In genomic region chr5:145203936-145204691, GRCm38 (mm10) we compare ENCODE assay signal across 8 mouse cellular contexts. TPM values are rescaled to one million over a fixed set of nuclear protein-coding genes. Genes with fewer than 3 reads are reported as not detected.
DNase-seq lines count a peak whose midpoint lies in the region; ATAC-seq lines count a peak whose summit lies in the region.

Gene Zkscan5, plus strand, starts transcription at chr5:145204562.

- H3K9ac ChIP-seq in hindbrain, embryonic 12.5 days = peak within 1 kb of the TSS; percentile 60

- H3K9me3 ChIP-seq in hindbrain, embryonic 12.5 days (replicated peaks) = no peaks in the 10 kb centered on the region

- peaks cover 14% of the 10 kb centered on the region; the same call in 1 of the 2 replicates for H3K36me3 ChIP-seq in hindbrain, embryonic 12.5 days

- peak within 1 kb of the TSS; percentile 88 for H3K27ac ChIP-seq in hindbrain, embryonic 12.5 days

- ATAC-seq in hindbrain, embryonic 12.5 days (ENCODE audit: low FRiP score) = peak; percentile 95

- WGBS in hindbrain, embryonic 12.5 days = under 1% methylated on average over 22 of the region's 22 CpGs

- no peaks in the 10 kb centered on the region for H3K27me3 ChIP-seq in hindbrain, embryonic 12.5 days

- peak within 1 kb of the TSS; percentile 56 for H3K4me3 ChIP-seq in hindbrain, embryonic 12.5 days

- peak; percentile 98 for DNase-seq in NIH3T3 (ENCODE audit: low read depth)
- peak; percentile 99 for DNase-seq in cerebellum, postnatal 10 days
- DNase-seq in frontal cortex, postnatal 10 days (ENCODE audit: low spot score in 2 of 2) = peak; percentile 97 to 98
- DNase-seq in layer of hippocampus, postnatal 14 days (ENCODE audit: low spot score in 2 of 2) = peak; percentile 96 to 98
- peak; percentile 98 for DNase-seq in lung, postnatal 14 days
- peak; percentile 94 for DNase-seq in retina, adult 2 months (ENCODE audit: low read depth, low spot score)
- DNase-seq in thymus, postnatal 36 days = peak; percentile 95 to 97

- peak within 1 kb of the TSS; percentile 58 for H3K4me2 ChIP-seq in hindbrain, embryonic 12.5 days (replicated peaks)

- H3K4me1 ChIP-seq in hindbrain, embryonic 12.5 days = peaks cover 27% of the 10 kb centered on the region

RNA-seq across cellular contexts. Expression of gene Zkscan5, which starts in this region (rescaled TPM):
- polyA plus RNA-seq in hindbrain, embryonic 12.5 days (2016; fragmentation: Nextera tagmentation; extraction: Ambion mirVana) = 17.9 and 20.2 TPM in 2 replicates
- 10 to 100 TPM; 11.9 to 12.7 TPM for total RNA-seq in layer of hippocampus, postnatal 14 days (2021)

Comparison
In these comparisons a context has a peak if more than half of its experiments do, and no peak if none do; other contexts are left out.
1. Peak in every context shown above with its lines: DNase-seq, ATAC-seq, H3K4me3 ChIP-seq and H3K27ac ChIP-seq.